Mouse (Mus musculus) intestine, postnatal 0 days (tissue): Measurements from ENCODE around the gene Gna15. TPM values are rescaled to one million over a fixed set of nuclear protein-coding genes. Genes with fewer than 3 reads are reported as not detected.

Experiments used
- ATAC-seq: fragments of 200-750 bp; cut with Nextera tagmentation; 2 replicates; pipeline ENCODE4 v1.8.0; 2017; ENCODE audit warnings: mild to moderate bottlenecking, moderate TSS enrichment, moderate library complexity
- H3K27ac ChIP-seq: fragments of 300-500 bp; sonication (generic); 2 replicates; pipeline ENCODE4 v1.5.1; 2014; ENCODE audit warnings: mild to moderate bottlenecking, low read depth, low read length, moderate library complexity
- H3K27me3 ChIP-seq: fragments of 300-500 bp; sonication (generic); replicated peaks from 2 replicates; pipeline ENCODE4 v1.6.1; 2014; ENCODE audit warnings: low read length, mixed read lengths; ENCODE audit not compliant: control insufficient read depth, insufficient read depth
- H3K36me3 ChIP-seq: fragments of 300-500 bp; sonication (generic); 2 replicates; pipeline ENCODE4 v1.6.1; 2014; ENCODE audit warnings: mild to moderate bottlenecking, moderate library complexity; ENCODE audit not compliant: control insufficient read depth, insufficient read depth
- H3K4me1 ChIP-seq: fragments of 300-500 bp; sonication (generic); replicated peaks from 2 replicates; pipeline ENCODE4 v1.6.1; 2014; ENCODE audit warnings: antibody characterized with exemption, low read length, mixed read lengths; ENCODE audit not compliant: control insufficient read depth, insufficient read depth
- H3K4me2 ChIP-seq: fragments of 300-500 bp; sonication (generic); replicated peaks from 2 replicates; pipeline ENCODE4 v1.6.1; 2014; ENCODE audit warnings: low read depth, mild to moderate bottlenecking, moderate library complexity
- H3K4me3 ChIP-seq: fragments of 300-500 bp; sonication (generic); 2 replicates; pipeline ENCODE4 v1.5.1; 2014; ENCODE audit warnings: low read depth, low read length
- H3K9ac ChIP-seq: fragments of 300-500 bp; sonication (generic); 2 replicates; pipeline ENCODE4 v1.6.1; 2014; ENCODE audit warnings: mild to moderate bottlenecking, low read depth, low read length
- H3K9me3 ChIP-seq: fragments of 300-500 bp; sonication (generic); 2 replicates; pipeline ENCODE4 v1.6.1; 2016; ENCODE audit warnings: mixed run types; ENCODE audit not compliant: control insufficient read depth
- CTCF ChIP-seq: sonication (generic); IDR thresholded peaks from 2 replicates; pipeline ENCODE4 v1.5.1; 2016; ENCODE audit warnings: low read depth, mild to moderate bottlenecking, control low read depth, antibody characterized with exemption, moderate library complexity
- WGBS: fragments of 180-500 bp; shearing (Covaris S2); extraction: QIAGEN DNeasy Blood & Tissue Kit; methylation state at CpG from one replicate; pipeline ENCODE4 v1.1.7; 2014; 5-methylcytosine and 5-hydroxymethylcytosine counted together
- polyA plus RNA-seq: library from polyadenylated mRNA; unstranded; fragments of >200 nt; fragmentation: Nextera tagmentation; extraction: Ambion mirVana; gene quantifications from 2 replicates; pipeline ENCODE4 v1.2.1, GENCODE M21; 2015

Gna15 gene
- polyA plus RNA-seq, 1 experiment from 2014 or later = 0.64 TPM

DNA sequence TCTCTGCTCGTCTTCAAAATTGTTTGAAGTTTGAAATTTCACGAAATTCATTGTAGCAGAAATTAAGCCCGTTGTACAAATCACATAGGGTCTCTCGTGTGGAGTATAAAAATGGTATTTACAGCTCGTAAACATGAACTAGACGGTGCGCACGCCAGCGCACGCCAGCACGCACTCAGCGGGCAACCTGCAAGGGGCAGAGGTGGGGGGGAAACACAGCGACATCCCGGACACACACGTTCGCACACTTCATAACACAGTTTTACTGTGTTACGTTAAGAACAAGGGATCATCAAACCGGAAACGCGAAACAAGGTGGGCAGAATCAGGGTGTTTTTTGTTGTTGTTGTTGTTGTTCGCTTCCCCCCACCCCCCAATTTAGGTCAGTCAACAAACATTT, 64.6 kb downstream of the Gna15 start:
- WGBS = 66% methylated on average over 21 of the region's 21 CpGs
- H3K27me3 ChIP-seq = peaks cover 85% of the 10 kb centered on the region
- no peak overlapping the region for H3K4me2 ChIP-seq
- no peaks in the 10 kb centered on the region for H3K9me3 ChIP-seq
- H3K36me3 ChIP-seq = no peaks in the 10 kb centered on the region
- peaks cover 4% of the 10 kb centered on the region for H3K4me1 ChIP-seq
- no peak for ATAC-seq
- TF ChIP-seq CTCF = no peak
- no peak overlapping the region for H3K9ac ChIP-seq
- no peak overlapping the region for H3K4me3 ChIP-seq
- H3K27ac ChIP-seq = no peak overlapping the region

- H3K27me3 ChIP-seq = peaks cover 88% of the 10 kb centered on the region
- WGBS = 69% methylated on average over 6 of the region's 6 CpGs
- no peak for TF ChIP-seq CTCF
These were observed 65.8 kb downstream of the Gna15 start for GRCm38 (mm10) chr10:81458267-81458666.

GRCm38 (mm10) chr10:81457624-81458023, 66.4 kb downstream of the Gna15 start:
- no peak for ATAC-seq
- no peak overlapping the region for H3K27ac ChIP-seq
- H3K4me2 ChIP-seq = no peak overlapping the region
- no peak overlapping the region for H3K4me3 ChIP-seq
- H3K27me3 ChIP-seq = peaks cover 90% of the 10 kb centered on the region
- H3K9ac ChIP-seq = no peak overlapping the region
- H3K36me3 ChIP-seq = no peaks in the 10 kb centered on the region
- H3K4me1 ChIP-seq = no peaks in the 10 kb centered on the region; the same call in 1 of the 2 replicates
- no peaks in the 10 kb centered on the region for H3K9me3 ChIP-seq
- 87% methylated on average over 8 of the region's 8 CpGs for WGBS
- TF ChIP-seq CTCF = no peak

More at GRCm38 (mm10) chr10:81458267-81458666, 65.8 kb downstream of the Gna15 start:
- Histone ChIP-seq H3K4me3 (no peak overlapping the region), H3K9ac (no peak overlapping the region), H3K4me1 (no peaks in the 10 kb centered on the region; the same call in 1 of the 2 replicates), H3K9me3 (no peaks in the 10 kb centered on the region), H3K36me3 (no peaks in the 10 kb centered on the region), H3K4me2 (no peak overlapping the region), H3K27ac (no peak overlapping the region)
- no peak for ATAC-seq

- no peaks in the 10 kb centered on the region; the same call in 1 of the 2 replicates for H3K4me1 ChIP-seq
- H3K9ac ChIP-seq = no peak overlapping the region
- peaks cover 90% of the 10 kb centered on the region for H3K27me3 ChIP-seq
- H3K9me3 ChIP-seq = no peaks in the 10 kb centered on the region
- no peak overlapping the region for H3K4me3 ChIP-seq
- WGBS = 33% methylated on average over 12 of the region's 12 CpGs
- H3K36me3 ChIP-seq = no peaks in the 10 kb centered on the region; the same call in 1 of the 2 replicates
- ATAC-seq = 0 out of 2 replicates have a peak, but pooled peaks have one; percentile 10
- no peak overlapping the region for H3K4me2 ChIP-seq
- H3K27ac ChIP-seq = no peak overlapping the region
- no peak for TF ChIP-seq CTCF
These were observed 67.0 kb downstream of the Gna15 start for GRCm38 (mm10) chr10:81456983-81457563.

DNA sequence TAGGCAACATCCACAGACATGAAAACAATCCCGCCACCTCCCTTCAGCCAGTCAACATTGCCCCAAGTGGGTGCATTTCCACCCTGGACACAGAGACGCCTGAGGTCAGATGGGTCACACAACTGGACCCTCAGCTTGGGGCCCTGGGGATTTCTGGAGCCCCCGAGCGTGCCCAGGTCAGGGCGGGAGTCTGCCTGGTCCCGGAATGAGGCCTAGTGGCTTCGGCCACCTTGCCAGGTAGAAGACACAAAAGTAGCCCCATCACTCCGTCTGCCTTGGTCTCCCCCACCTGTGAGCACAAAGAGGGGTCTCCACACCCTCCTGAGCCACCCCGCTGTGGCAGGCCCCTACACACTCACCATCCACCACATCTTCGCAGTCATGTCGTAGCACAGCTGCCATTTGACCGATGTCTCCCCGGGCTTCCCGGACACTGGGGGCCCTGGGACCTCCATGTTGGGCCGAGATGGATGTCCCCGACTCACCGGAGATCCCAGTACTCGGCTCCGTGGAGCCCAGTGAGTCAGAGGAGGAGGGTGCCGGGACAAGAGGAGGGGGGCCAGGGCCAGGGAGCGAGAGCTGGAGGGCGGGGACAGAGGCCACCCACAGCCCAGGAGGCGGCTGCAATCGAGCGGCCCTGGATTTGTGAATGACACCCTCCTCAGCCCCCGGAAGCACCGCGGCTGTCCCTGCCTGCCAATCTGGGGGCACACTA, 68.7 kb downstream of the Gna15 start, which contains the start of gene Nfic:
Gene Nfic (minus strand): TSS at position 455 of the 715 bp plus-strand sequence.
- H3K27me3 ChIP-seq = peaks cover 90% of the 10 kb centered on the region
- no peaks in the 10 kb centered on the region; the same call in 1 of the 2 replicates for H3K36me3 ChIP-seq
- H3K4me3 ChIP-seq = no peak within 1 kb of the TSS
- H3K9ac ChIP-seq = no peak within 1 kb of the TSS
- ATAC-seq = no peak
- H3K4me1 ChIP-seq = no peaks in the 10 kb centered on the region
- no peak within 1 kb of the TSS for H3K27ac ChIP-seq
- TF ChIP-seq CTCF = no peak
- WGBS = 59% methylated on average over 28 of the region's 28 CpGs
- no peaks in the 10 kb centered on the region for H3K9me3 ChIP-seq
- H3K4me2 ChIP-seq = no peak within 1 kb of the TSS

DNA sequence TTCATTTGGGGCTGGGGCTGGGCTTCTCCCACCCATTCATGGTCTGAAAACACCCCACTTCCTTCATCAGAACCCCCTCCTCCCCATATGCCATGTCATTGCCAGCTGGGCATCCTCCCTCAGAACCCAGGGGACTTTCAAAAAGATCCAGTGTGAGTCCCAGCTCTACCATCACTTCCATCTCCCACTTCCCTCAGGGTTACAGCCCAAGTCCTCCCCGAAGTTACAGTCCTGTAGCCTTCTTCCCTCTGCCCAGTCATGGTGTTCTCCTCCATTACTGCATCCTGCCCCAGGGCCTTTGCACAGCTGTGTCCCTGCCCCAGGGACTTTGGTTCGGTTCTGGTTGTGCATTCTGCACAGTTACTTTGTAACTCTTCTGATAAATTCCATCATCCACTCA, 69.9 kb downstream of the Gna15 start:
- Histone ChIP-seq H3K4me3 (no peak overlapping the region), H3K9me3 (no peaks in the 10 kb centered on the region), H3K9ac (no peak overlapping the region), H3K27ac (no peak overlapping the region), H3K4me2 (no peak overlapping the region), H3K27me3 (peaks cover 78% of the 10 kb centered on the region), H3K36me3 (no peaks in the 10 kb centered on the region; the same call in 1 of the 2 replicates), H3K4me1 (no peaks in the 10 kb centered on the region)
- TF ChIP-seq CTCF = no peak
- no peak for ATAC-seq
- WGBS = 70% methylated on average over 2 of the region's 2 CpGs
